Mouse (Mus musculus): ENCODE results near the gene Smad6. TPM values are rescaled to one million over a fixed set of nuclear protein-coding genes. Genes with fewer than 3 reads are reported as not detected.

The Smad6 gene
- polyA plus RNA-seq, 1 experiment: 0.62 TPM

GRCm38 (mm10) chr9:63999194-63999593, 22.7 kb downstream of the Smad6 start:
- Histone ChIP-seq H3K27me3 (ENCODE audit: control insufficient read depth) (no peaks in the 10 kb centered on the region), H3K4me3 (replicated peaks) (no peak overlapping the region), H3K9me3 (ENCODE audit: control insufficient read depth, low read length) (no peaks in the 10 kb centered on the region), H3K4me1 (ENCODE audit: control insufficient read depth) (peaks cover 14% of the 10 kb centered on the region), H3K36me3 (ENCODE audit: control insufficient read depth) (no peaks in the 10 kb centered on the region; the same call in 1 of the 2 replicates)
- TF ChIP-seq GATA1 (IDR thresholded peaks at IDR 0.05; ENCODE audit: low read length): no peak
- TF ChIP-seq TAL1 (IDR thresholded peaks at IDR 0.05; ENCODE audit: low read length): no peak

- H3K4me1 ChIP-seq (ENCODE audit: control insufficient read depth): peaks cover 6% of the 10 kb centered on the region
- H3K9me3 ChIP-seq (ENCODE audit: control insufficient read depth, low read length): no peaks in the 10 kb centered on the region
- TF ChIP-seq TAL1 (IDR thresholded peaks at IDR 0.05; ENCODE audit: low read length) (no peak), GATA1 (IDR thresholded peaks at IDR 0.05; ENCODE audit: low read length) (no peak)
- H3K4me3 ChIP-seq (replicated peaks): no peak overlapping the region
- no peaks in the 10 kb centered on the region for H3K27me3 ChIP-seq (ENCODE audit: control insufficient read depth)
- H3K36me3 ChIP-seq (ENCODE audit: control insufficient read depth): no peaks in the 10 kb centered on the region; the same call in 1 of the 2 replicates
Observed at GRCm38 (mm10) chr9:63998026-63998425, 23.8 kb downstream of the Smad6 start.

DNA sequence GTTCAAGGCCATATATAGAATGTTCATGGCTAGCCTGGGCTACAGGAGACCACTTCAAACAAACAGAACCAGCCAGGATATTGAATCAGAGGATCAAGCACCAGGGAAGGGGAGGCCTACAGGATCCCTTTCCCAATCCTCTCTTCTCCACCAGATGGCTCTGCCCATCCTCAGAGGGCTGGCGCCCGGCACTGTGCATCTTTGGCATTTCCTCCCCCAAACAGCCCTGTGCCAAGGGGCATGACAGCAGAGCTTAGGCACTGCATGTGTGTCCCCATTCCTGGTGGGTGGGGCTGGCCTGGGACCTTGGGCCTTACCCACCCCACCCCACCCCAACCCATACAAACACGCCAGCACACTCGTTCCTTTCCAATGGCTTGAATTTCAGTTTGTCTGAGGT, 24.4 kb downstream of the Smad6 start:
- H3K36me3 ChIP-seq (ENCODE audit: control insufficient read depth): no peaks in the 10 kb centered on the region; the same call in 1 of the 2 replicates
- TF ChIP-seq GATA1 (IDR thresholded peaks at IDR 0.05; ENCODE audit: low read length) (no peak), TAL1 (IDR thresholded peaks at IDR 0.05; ENCODE audit: low read length) (no peak)
- H3K9me3 ChIP-seq (ENCODE audit: control insufficient read depth, low read length): no peaks in the 10 kb centered on the region
- peaks cover under 1% of the 10 kb centered on the region for H3K4me1 ChIP-seq (ENCODE audit: control insufficient read depth)
- H3K4me3 ChIP-seq (replicated peaks): no peak overlapping the region
- no peaks in the 10 kb centered on the region for H3K27me3 ChIP-seq (ENCODE audit: control insufficient read depth)

- H3K36me3 ChIP-seq (ENCODE audit: control insufficient read depth): no peaks in the 10 kb centered on the region; the same call in 1 of the 2 replicates
- no peaks in the 10 kb centered on the region for H3K27me3 ChIP-seq (ENCODE audit: control insufficient read depth)
- H3K9me3 ChIP-seq (ENCODE audit: control insufficient read depth, low read length): no peaks in the 10 kb centered on the region
- H3K4me3 ChIP-seq (replicated peaks): no peak overlapping the region
- H3K4me1 ChIP-seq (ENCODE audit: control insufficient read depth): peaks cover 7% of the 10 kb centered on the region
- no peak for TF ChIP-seq TAL1 (IDR thresholded peaks at IDR 0.05; ENCODE audit: low read length)
- TF ChIP-seq GATA1 (IDR thresholded peaks at IDR 0.05; ENCODE audit: low read length): no peak
Observed at GRCm38 (mm10) chr9:63993256-63993655, 28.6 kb downstream of the Smad6 start.

- Histone ChIP-seq H3K4me1 (ENCODE audit: control insufficient read depth) (peaks cover 7% of the 10 kb centered on the region), H3K36me3 (ENCODE audit: control insufficient read depth) (no peaks in the 10 kb centered on the region), H3K27me3 (ENCODE audit: control insufficient read depth) (no peaks in the 10 kb centered on the region), H3K9me3 (ENCODE audit: control insufficient read depth, low read length) (no peaks in the 10 kb centered on the region), H3K4me3 (replicated peaks) (no peak overlapping the region)
- TF ChIP-seq GATA1 (IDR thresholded peaks at IDR 0.05; ENCODE audit: low read length) (no peak), TAL1 (IDR thresholded peaks at IDR 0.05; ENCODE audit: low read length) (no peak)
Observed at GRCm38 (mm10) chr9:63992761-63993160, 29.1 kb downstream of the Smad6 start.

DNA sequence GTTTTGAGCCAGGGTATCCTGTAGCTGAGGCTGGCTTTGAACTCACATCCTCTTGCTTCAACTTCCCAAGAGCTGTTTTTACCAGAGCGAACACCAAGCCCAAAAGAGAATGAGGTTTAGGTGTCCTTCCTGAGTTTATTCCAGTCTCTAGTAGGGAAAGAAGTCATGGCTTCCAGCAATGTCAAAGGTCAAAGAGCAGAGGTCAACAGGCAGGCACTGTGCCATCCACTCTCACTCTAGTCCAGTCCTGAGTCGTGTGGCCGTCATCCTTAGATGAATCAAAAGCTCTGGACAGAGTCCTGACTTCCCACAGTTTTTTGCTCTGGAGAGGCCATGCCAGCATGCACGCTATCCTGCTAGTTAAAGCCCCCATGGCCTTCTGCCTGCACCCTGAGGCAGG, 30.7 kb downstream of the Smad6 start:
- TF ChIP-seq TAL1 (IDR thresholded peaks at IDR 0.05; ENCODE audit: low read length) (no peak), GATA1 (IDR thresholded peaks at IDR 0.05; ENCODE audit: low read length) (no peak)
- Histone ChIP-seq H3K27me3 (ENCODE audit: control insufficient read depth) (no peaks in the 10 kb centered on the region), H3K9me3 (ENCODE audit: control insufficient read depth, low read length) (no peaks in the 10 kb centered on the region), H3K36me3 (ENCODE audit: control insufficient read depth) (no peaks in the 10 kb centered on the region), H3K4me1 (ENCODE audit: control insufficient read depth) (peaks cover 7% of the 10 kb centered on the region), H3K4me3 (replicated peaks) (no peak overlapping the region)

GRCm38 (mm10) chr9:63989641-63990040, 32.2 kb downstream of the Smad6 start:
- H3K4me1 ChIP-seq (ENCODE audit: control insufficient read depth): peaks cover 7% of the 10 kb centered on the region
- H3K36me3 ChIP-seq (ENCODE audit: control insufficient read depth): no peaks in the 10 kb centered on the region
- no peak overlapping the region for H3K4me3 ChIP-seq (replicated peaks)
- TF ChIP-seq TAL1 (IDR thresholded peaks at IDR 0.05; ENCODE audit: low read length) (no peak), GATA1 (IDR thresholded peaks at IDR 0.05; ENCODE audit: low read length) (no peak)
- no peaks in the 10 kb centered on the region for H3K9me3 ChIP-seq (ENCODE audit: control insufficient read depth, low read length)
- no peaks in the 10 kb centered on the region for H3K27me3 ChIP-seq (ENCODE audit: control insufficient read depth)

- TF ChIP-seq TAL1 (IDR thresholded peaks at IDR 0.05; ENCODE audit: low read length) (no peak), GATA1 (IDR thresholded peaks at IDR 0.05; ENCODE audit: low read length) (no peak)
- no peak overlapping the region for H3K4me3 ChIP-seq (replicated peaks)
- H3K9me3 ChIP-seq (ENCODE audit: control insufficient read depth, low read length): no peaks in the 10 kb centered on the region
- no peaks in the 10 kb centered on the region for H3K36me3 ChIP-seq (ENCODE audit: control insufficient read depth)
- no peaks in the 10 kb centered on the region for H3K27me3 ChIP-seq (ENCODE audit: control insufficient read depth)
- H3K4me1 ChIP-seq (ENCODE audit: control insufficient read depth): peaks cover 7% of the 10 kb centered on the region
Observed at GRCm38 (mm10) chr9:63989214-63989613, 32.6 kb downstream of the Smad6 start.

- peaks cover 11% of the 10 kb centered on the region for H3K4me1 ChIP-seq (ENCODE audit: control insufficient read depth)
- no peaks in the 10 kb centered on the region for H3K27me3 ChIP-seq (ENCODE audit: control insufficient read depth)
- no peaks in the 10 kb centered on the region for H3K9me3 ChIP-seq (ENCODE audit: control insufficient read depth, low read length)
- TF ChIP-seq GATA1 (IDR thresholded peaks at IDR 0.05; ENCODE audit: low read length): no peak
- TF ChIP-seq TAL1 (IDR thresholded peaks at IDR 0.05; ENCODE audit: low read length): no peak
- H3K36me3 ChIP-seq (ENCODE audit: control insufficient read depth): no peaks in the 10 kb centered on the region
- no peak overlapping the region for H3K4me3 ChIP-seq (replicated peaks)
Observed at GRCm38 (mm10) chr9:63985125-63985524, 36.7 kb downstream of the Smad6 start.

Measured in erythroblast, embryonic 14.5 days (primary cell).